Mouse (Mus musculus) kidney, postnatal 4 days (tissue): ENCODE data around the gene Lce1j.
A peak's percentile ranks its signal among the peaks of the same experiment; 100 is the strongest.
"Not testable (repeated sequence)": the region's sequence is repeated elsewhere in the genome, so short reads cannot be mapped to it uniquely, and the experiment has no call there.

Experiments used
- DNase-seq, 2 experiments: peaks; one replicate each; pipeline ENCODE4 v3.0.0; 2021; ENCODE audit warnings: mixed read lengths in 2 of 2

Gene Lce1j

DNA sequence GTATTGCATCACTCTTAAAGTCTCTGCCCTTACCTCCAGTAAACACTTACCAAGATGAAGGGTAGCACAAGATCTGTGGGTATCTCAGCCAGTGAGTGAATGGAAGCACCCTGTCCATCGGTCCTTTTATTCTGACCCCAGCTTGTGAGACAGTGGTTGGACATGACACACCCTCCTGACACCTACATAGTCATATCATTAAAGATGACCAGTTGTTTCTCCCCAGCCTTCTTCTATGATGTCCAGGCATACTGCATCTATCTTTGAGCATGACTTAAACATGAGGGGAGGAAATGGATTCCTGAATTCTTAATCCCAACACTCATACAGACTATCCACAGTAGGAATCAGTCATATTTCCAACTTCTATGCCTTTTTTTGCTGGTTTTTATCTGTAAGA lies at the start of gene Lce1j:
TSS of gene Lce1j (minus strand) at position 101 of the 400 bp plus-strand sequence.
- no peak for DNase-seq

DNA sequence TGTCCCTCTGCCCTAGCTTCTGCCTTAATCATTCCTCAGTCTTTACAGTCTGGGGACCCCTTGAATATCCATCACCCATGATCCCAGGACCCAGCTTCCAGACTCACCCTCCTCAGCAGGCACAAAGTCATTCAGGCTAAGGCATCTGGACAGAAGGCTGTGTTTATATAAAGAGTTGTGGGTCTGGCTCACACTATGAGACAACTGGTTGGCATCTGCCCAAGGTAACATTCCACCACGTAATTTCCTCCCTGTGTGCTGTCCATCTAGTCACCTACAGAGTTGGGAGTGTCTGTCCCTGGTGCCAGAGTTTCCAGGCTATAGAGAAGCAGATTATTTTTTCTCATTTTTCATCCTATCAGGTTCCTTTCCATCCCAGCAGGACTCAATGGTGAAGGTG lies 36.8 kb upstream of the Lce1j start, which contains the start of gene Kprp:
TSS of gene Kprp (minus strand) at position 140 of the 400 bp plus-strand sequence.
- DNase-seq: no peak

DNA sequence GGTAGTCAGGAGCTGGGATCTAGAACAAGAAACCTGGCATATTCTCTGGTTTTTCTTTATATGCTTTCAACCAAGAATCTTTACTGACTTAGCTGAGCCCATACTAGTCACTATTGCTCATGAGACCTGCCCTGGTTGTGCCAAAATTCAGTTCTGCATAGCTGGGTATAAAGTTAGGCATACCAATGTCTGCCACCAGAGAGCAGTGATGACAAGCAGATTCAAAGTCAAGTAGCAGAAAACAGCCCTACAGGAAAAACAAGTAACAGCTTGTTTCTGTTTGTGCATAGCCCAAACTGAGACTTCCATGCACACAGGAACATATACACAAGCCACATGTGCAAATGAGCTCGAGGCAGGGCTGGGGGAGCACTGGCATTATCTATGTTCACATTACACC lies 35.5 kb upstream of the Lce1j start:
- DNase-seq: peak in 1 of 2 experiments; percentile 1

DNA sequence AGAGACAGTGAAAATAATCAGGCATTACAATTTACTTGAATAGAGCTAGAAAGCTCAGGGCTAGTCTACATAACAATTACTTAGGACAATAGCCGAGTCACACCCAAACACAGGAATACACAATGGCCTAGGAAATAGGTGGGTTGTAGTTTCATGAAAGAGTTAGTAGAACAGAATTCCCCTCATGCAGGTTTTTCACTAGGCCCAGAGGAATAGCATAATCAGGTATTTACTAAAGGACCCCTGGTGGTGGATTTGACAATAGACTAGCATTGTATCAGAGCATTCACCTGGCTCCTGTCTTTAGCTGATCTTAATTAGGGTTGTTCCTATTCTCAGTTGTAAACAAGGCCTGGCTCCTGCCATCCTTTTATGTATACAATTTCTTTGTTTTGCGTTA lies 25.7 kb upstream of the Lce1j start:
- DNase-seq: not testable (repeated sequence)

DNA sequence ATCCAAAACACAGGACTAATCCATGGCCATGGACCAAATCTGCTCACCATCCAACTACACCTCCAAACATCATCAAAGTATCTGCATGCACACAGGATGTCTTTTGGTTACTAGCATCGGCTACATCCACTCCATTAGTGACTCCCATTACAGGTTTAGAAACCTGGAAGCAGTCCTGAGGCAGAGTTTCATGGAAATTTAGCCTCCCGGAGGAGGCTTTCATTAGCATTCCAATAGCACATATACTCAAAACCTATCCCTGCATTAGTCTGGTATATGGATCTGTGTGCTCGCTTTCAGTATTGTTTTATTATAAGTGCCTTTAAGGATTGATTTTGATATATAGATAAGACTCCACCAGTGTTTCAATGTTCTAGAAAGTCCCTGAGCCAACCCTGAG lies 25.3 kb upstream of the Lce1j start:
- no peak for DNase-seq

DNA sequence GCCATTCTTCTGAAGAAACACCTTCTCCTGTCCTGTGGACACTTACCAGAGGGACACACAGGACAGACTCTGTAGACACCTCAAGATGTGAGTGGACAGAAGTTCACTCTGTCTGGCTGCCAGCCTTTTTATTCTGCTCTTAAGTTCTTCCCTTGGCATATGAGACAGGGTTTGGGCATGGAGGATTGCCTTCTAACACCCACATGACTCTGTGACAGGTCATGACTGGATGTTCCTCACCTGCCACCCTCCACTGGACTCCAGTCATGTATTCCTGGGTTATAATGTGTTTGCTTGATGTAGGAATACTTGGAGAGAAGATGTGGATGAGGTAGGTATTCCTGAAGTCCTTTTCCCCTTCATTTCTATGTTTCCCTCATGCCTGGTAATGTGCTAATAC lies 17.5 kb upstream of the Lce1j start, which contains the start of gene Lce1k:
TSS of gene Lce1k (minus strand) at position 101 of the 400 bp plus-strand sequence.
- DNase-seq: no peak

DNA sequence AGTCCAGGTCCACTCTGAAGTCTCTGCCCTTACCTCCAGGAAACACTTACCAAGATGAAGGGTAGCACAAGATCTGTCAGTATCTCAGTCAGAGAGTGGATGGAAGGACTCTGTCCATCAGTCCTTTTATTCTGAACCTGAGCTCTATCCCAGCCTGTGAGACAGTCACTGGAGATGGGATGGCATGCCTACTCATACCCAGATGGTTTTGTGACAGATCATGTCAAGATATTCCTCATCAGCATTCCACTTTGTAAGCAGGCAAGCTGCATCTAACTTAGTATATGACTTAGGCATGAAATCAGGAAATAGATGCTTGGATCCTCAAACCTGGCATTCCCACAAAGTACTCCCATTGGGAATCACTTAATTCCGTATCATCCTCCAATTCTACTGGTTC lies 11.5 kb downstream of the Lce1j start, which contains the start of gene Lce1i:
TSS of gene Lce1i (minus strand) at position 101 of the 400 bp plus-strand sequence.
- no peak for DNase-seq

DNA sequence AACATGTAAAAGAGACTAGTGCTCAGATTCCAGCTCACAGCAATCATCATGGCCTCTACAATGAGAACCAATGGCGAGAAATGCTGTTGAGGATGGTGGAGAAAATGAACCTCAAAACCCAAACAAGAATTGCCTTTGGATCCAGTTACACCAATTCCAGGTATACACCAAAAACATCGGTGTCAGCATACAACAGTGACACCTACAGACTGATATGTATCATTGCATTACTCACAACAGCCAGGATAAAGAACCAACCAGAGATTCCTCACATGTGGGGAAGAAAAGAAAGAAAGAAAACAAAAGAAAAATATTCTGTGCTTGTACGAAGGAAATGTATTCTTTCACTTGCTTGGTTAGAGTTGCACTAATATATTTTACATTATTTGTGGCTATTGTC lies 18.7 kb downstream of the Lce1j start:
- DNase-seq: no peak

DNA sequence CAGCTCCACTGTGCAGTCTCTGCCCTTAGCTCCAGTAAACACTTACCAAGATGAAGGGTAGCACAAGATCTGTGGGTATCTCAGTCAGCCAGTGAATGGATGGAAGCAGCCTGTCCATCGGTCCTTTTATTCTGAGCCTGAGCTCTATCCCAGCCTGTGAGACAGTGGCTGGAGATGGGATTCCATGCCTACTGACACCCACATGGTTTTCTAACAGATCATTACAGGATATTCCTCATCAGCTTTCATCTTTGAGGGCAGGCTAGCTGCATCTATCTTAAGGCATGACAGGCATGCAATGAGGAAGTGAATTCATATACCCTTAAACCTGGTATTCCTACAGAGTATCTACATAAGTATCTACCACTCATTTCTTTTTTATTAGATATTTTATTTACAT lies 25.3 kb downstream of the Lce1j start, which contains the start of gene Lce1h:
TSS of gene Lce1h (minus strand) at position 101 of the 400 bp plus-strand sequence.
- DNase-seq: no peak

DNA sequence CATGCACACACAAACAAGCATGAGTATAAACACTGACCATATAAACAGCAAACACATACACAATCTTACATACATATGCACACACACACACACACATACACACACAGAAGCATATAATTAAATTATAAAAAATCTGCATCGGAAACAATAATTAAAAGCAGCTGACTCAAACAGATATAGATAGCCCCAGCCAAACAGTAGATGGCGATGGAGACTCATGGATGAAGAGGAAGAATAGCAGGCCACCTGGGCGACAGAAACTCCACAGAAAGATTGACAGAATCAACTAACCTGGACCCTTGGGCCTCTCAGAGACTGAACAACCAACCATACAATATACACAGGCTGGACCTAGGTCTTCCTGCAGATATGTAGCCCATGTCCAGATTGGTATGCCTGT lies 37.1 kb downstream of the Lce1j start:
- no peak for DNase-seq

DNA sequence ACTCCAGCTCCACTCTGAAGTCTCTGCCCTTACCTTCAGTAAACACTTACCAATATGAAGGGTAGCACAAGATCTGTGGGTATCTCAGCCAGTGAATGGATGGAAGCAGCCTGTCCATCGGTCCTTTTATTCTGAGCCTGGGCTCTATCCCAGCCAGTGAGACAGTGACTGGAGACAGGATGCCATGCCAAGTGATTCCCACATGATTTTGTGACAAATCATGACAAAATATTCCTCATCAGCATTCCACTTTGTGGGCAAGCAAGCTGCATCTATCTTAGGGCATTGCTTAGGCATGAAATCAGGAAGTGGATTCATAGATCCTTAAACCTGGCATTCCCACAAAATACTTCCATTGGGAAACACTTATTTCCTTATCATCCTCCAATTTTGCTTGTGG lies 38.1 kb downstream of the Lce1j start, which contains the start of gene Lce1g:
TSS of gene Lce1g (minus strand) at position 101 of the 400 bp plus-strand sequence.
- DNase-seq: no peak

DNA sequence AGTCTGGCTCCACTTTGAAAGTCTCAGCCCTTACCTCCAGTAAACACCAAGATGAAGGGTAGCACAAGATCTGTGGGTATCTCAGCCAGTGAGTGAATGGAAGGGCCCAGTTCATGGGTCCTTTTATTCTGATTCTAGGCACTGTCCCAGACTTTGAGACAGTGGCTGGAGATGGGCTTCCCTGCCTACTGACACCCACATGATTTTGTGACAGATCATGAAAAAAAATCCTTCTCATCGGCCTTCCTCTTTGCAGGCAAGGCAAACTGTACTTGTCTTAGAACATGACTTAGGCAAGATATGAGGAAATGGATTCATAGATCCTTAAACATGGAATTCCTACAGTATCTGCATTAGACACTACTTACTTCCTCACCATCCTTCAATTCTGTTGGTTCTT lies 51.3 kb downstream of the Lce1j start, which contains the start of gene Gm38119:
TSS of gene Gm38119 (minus strand) at position 101 of the 400 bp plus-strand sequence.
- no peak for DNase-seq
